Mouse (Mus musculus): ENCODE results near the gene Gabrb1. TPM values are rescaled to one million over a fixed set of nuclear protein-coding genes. Genes with fewer than 3 reads are reported as not detected.

Gabrb1 gene
- total RNA-seq, 2 experiments from 2014 or later, result 47.5 to 52.3 TPM

Other genes with a start within 250 kb of the Gabrb1 start
- not detected for gene Cox7b2, start 109.9 kb upstream of the Gabrb1 start, total RNA-seq (2021)
- gene Gabra4, start 195 bp downstream of the Gabrb1 start, total RNA-seq (2021), result 10 to 100 TPM; 22.1 to 23.9 TPM